Mouse (Mus musculus) intestine, embryonic 15.5 days (tissue): ENCODE results near the gene Mrpl30. TPM values are rescaled to one million over a fixed set of nuclear protein-coding genes. Genes with fewer than 3 reads are reported as not detected.

ENCODE experiments used
- ATAC-seq: fragments of 200-750 bp; cut with Nextera tagmentation; 2 replicates; pipeline ENCODE4 v1.8.0; 2017; ENCODE audit warnings: moderate TSS enrichment, moderate library complexity
- H3K27ac ChIP-seq: fragments of 300-500 bp; sonication (generic); 2 replicates; pipeline ENCODE4 v1.5.1; 2015; ENCODE audit warnings: mild to moderate bottlenecking, inconsistent platforms
- H3K27me3 ChIP-seq: fragments of 300-500 bp; sonication (generic); replicated peaks from 2 replicates; pipeline ENCODE4 v1.6.1; 2015; ENCODE audit warnings: inconsistent platforms
- H3K36me3 ChIP-seq: fragments of 300-500 bp; sonication (generic); 2 replicates; pipeline ENCODE4 v1.6.1; 2015; ENCODE audit warnings: inconsistent platforms
- H3K4me1 ChIP-seq: fragments of 300-500 bp; sonication (generic); replicated peaks from 2 replicates; pipeline ENCODE4 v1.6.1; 2015; ENCODE audit warnings: inconsistent platforms
- H3K4me2 ChIP-seq: fragments of 300-500 bp; sonication (generic); replicated peaks from 2 replicates; pipeline ENCODE4 v1.6.1; 2015; ENCODE audit warnings: mild to moderate bottlenecking, inconsistent platforms
- H3K4me3 ChIP-seq: fragments of 300-500 bp; sonication (generic); replicated peaks from 2 replicates; pipeline ENCODE4 v1.5.1; 2015; ENCODE audit warnings: inconsistent platforms
- H3K9ac ChIP-seq: fragments of 300-500 bp; sonication (generic); 2 replicates; pipeline ENCODE4 v1.6.1; 2015; ENCODE audit warnings: inconsistent platforms
- H3K9me3 ChIP-seq: fragments of 300-500 bp; sonication (generic); 2 replicates; pipeline ENCODE4 v1.6.1; 2016; ENCODE audit warnings: inconsistent platforms
- WGBS: fragments of 180-500 bp; shearing (Covaris S2); methylation state at CpG from one replicate; pipeline ENCODE4 v1.1.7; 2015; 5-methylcytosine and 5-hydroxymethylcytosine counted together
- polyA plus RNA-seq: library from polyadenylated mRNA; unstranded; fragments of >200 nt; fragmentation: Nextera tagmentation; extraction: Ambion mirVana; gene quantifications from 2 replicates; pipeline ENCODE4 v1.2.1, GENCODE M21; 2015

The Mrpl30 gene
- polyA plus RNA-seq = 255 and 258 TPM in 2 replicates

GRCm38 (mm10) chr1:37890025-37890652, at the start of gene Mrpl30, which contains the start of gene Mitd1:
TSS of gene Mrpl30 (plus strand) at chr1:37890477.
TSS of gene Mitd1 (minus strand) at chr1:37890411.
- WGBS = under 1% methylated on average over 40 of the region's 41 CpGs
- peak within 1 kb of the TSS; percentile 72 for H3K4me3 ChIP-seq
- H3K4me1 ChIP-seq = peaks cover 11% of the 10 kb centered on the region
- no peaks in the 10 kb centered on the region for H3K9me3 ChIP-seq
- peak within 1 kb of the TSS; percentile 66 for H3K9ac ChIP-seq
- H3K27ac ChIP-seq = peak within 1 kb of the TSS; percentile 86
- peaks cover 6% of the 10 kb centered on the region; the same call in 1 of the 2 replicates for H3K36me3 ChIP-seq
- ATAC-seq = peak; percentile 93
- H3K27me3 ChIP-seq = no peaks in the 10 kb centered on the region
- peak within 1 kb of the TSS; percentile 68 for H3K4me2 ChIP-seq

- peak; percentile 84 for ATAC-seq
- no peaks in the 10 kb centered on the region for H3K4me1 ChIP-seq
- H3K27ac ChIP-seq = no peak overlapping the region
- H3K9me3 ChIP-seq = no peaks in the 10 kb centered on the region
- WGBS = 69% methylated on average over 8 of the region's 8 CpGs
- H3K4me2 ChIP-seq = no peak overlapping the region
- no peaks in the 10 kb centered on the region for H3K27me3 ChIP-seq
- H3K36me3 ChIP-seq = no peaks in the 10 kb centered on the region
- no peak overlapping the region for H3K9ac ChIP-seq
- H3K4me3 ChIP-seq = no peak overlapping the region
Observed at GRCm38 (mm10) chr1:37846878-37847277, 43.4 kb upstream of the Mrpl30 start.

GRCm38 (mm10) chr1:37850696-37851095, 39.6 kb upstream of the Mrpl30 start:
- Histone ChIP-seq H3K27ac (no peak overlapping the region), H3K4me1 (no peaks in the 10 kb centered on the region), H3K9me3 (no peaks in the 10 kb centered on the region), H3K27me3 (no peaks in the 10 kb centered on the region), H3K4me3 (no peak overlapping the region), H3K4me2 (no peak overlapping the region), H3K36me3 (no peaks in the 10 kb centered on the region), H3K9ac (no peak overlapping the region)
- ATAC-seq = no peak
- 59% methylated on average over 2 of the region's 2 CpGs for WGBS

- Histone ChIP-seq H3K4me1 (no peaks in the 10 kb centered on the region), H3K27ac (peak overlapping the region; percentile 89), H3K36me3 (no peaks in the 10 kb centered on the region), H3K4me3 (peak overlapping the region; percentile 68), H3K9ac (peak overlapping the region; percentile 68), H3K27me3 (no peaks in the 10 kb centered on the region), H3K4me2 (peak overlapping the region; percentile 83), H3K9me3 (no peaks in the 10 kb centered on the region)
- WGBS = under 1% methylated on average over 88 of the region's 90 CpGs
- ATAC-seq = peak; percentile 99
Observed at GRCm38 (mm10) chr1:37864511-37865400, 25.5 kb upstream of the Mrpl30 start.

GRCm38 (mm10) chr1:37865401-37866215, 24.7 kb upstream of the Mrpl30 start:
- Histone ChIP-seq H3K9me3 (no peaks in the 10 kb centered on the region), H3K4me3 (peak overlapping the region; percentile 68), H3K9ac (peak overlapping the region; percentile 67), H3K4me1 (no peaks in the 10 kb centered on the region), H3K27me3 (no peaks in the 10 kb centered on the region), H3K27ac (peak overlapping the region; percentile 89), H3K4me2 (peak overlapping the region; percentile 83), H3K36me3 (no peaks in the 10 kb centered on the region)
- 10% methylated on average over 23 of the region's 23 CpGs for WGBS
- ATAC-seq = no peak

GRCm38 (mm10) chr1:37866286-37866685, 24.0 kb upstream of the Mrpl30 start, which contains the start of gene Tsga10:
TSS of gene Tsga10 (minus strand) at chr1:37866429.
- ATAC-seq = no peak
- Histone ChIP-seq H3K27ac (peak within 1 kb of the TSS; percentile 89), H3K9me3 (no peaks in the 10 kb centered on the region), H3K4me3 (peak within 1 kb of the TSS; percentile 68), H3K4me2 (peak within 1 kb of the TSS; percentile 83), H3K9ac (peak within 1 kb of the TSS; percentile 67), H3K4me1 (no peaks in the 10 kb centered on the region), H3K36me3 (no peaks in the 10 kb centered on the region), H3K27me3 (no peaks in the 10 kb centered on the region)
- 81% methylated on average over 6 of the region's 6 CpGs for WGBS

- WGBS = 79% methylated on average over 1 of the region's 1 CpGs
- Histone ChIP-seq H3K9me3 (no peaks in the 10 kb centered on the region), H3K36me3 (no peaks in the 10 kb centered on the region), H3K4me1 (peaks cover 3% of the 10 kb centered on the region; the same call in 1 of the 2 replicates), H3K9ac (no peak overlapping the region), H3K4me2 (no peak overlapping the region), H3K27ac (no peak overlapping the region), H3K4me3 (no peak overlapping the region), H3K27me3 (no peaks in the 10 kb centered on the region)
- no peak for ATAC-seq
Observed at GRCm38 (mm10) chr1:37867056-37867455, 23.2 kb upstream of the Mrpl30 start.

- no peak overlapping the region for H3K9ac ChIP-seq
- H3K4me3 ChIP-seq = no peak overlapping the region
- H3K4me1 ChIP-seq = peaks cover 3% of the 10 kb centered on the region; the same call in 1 of the 2 replicates
- 70% methylated on average over 10 of the region's 10 CpGs for WGBS
- no peak overlapping the region for H3K27ac ChIP-seq
- H3K36me3 ChIP-seq = no peaks in the 10 kb centered on the region
- no peak for ATAC-seq
- no peaks in the 10 kb centered on the region for H3K9me3 ChIP-seq
- no peak overlapping the region for H3K4me2 ChIP-seq
- H3K27me3 ChIP-seq = no peaks in the 10 kb centered on the region
Observed at GRCm38 (mm10) chr1:37867684-37868322, 22.5 kb upstream of the Mrpl30 start.

GRCm38 (mm10) chr1:37868640-37869039, 21.6 kb upstream of the Mrpl30 start:
- ATAC-seq = no peak
- Histone ChIP-seq H3K4me2 (no peak overlapping the region), H3K4me1 (peaks cover 3% of the 10 kb centered on the region; the same call in 1 of the 2 replicates), H3K36me3 (no peaks in the 10 kb centered on the region), H3K27me3 (no peaks in the 10 kb centered on the region), H3K4me3 (no peak overlapping the region), H3K9me3 (no peaks in the 10 kb centered on the region), H3K27ac (no peak overlapping the region), H3K9ac (no peak overlapping the region)
- 70% methylated on average over 10 of the region's 10 CpGs for WGBS

GRCm38 (mm10) chr1:37869362-37869761, 20.9 kb upstream of the Mrpl30 start:
- H3K4me2 ChIP-seq = no peak overlapping the region
- WGBS = 55% methylated on average over 2 of the region's 2 CpGs
- no peak for ATAC-seq
- no peaks in the 10 kb centered on the region for H3K9me3 ChIP-seq
- H3K4me1 ChIP-seq = peaks cover 3% of the 10 kb centered on the region; the same call in 1 of the 2 replicates
- no peak overlapping the region for H3K9ac ChIP-seq
- no peaks in the 10 kb centered on the region for H3K27me3 ChIP-seq
- H3K36me3 ChIP-seq = no peaks in the 10 kb centered on the region
- H3K4me3 ChIP-seq = no peak overlapping the region
- no peak overlapping the region for H3K27ac ChIP-seq

- peaks cover 17% of the 10 kb centered on the region for H3K36me3 ChIP-seq
- H3K4me1 ChIP-seq = peaks cover 3% of the 10 kb centered on the region; the same call in 1 of the 2 replicates
- no peaks in the 10 kb centered on the region for H3K27me3 ChIP-seq
- H3K4me2 ChIP-seq = peak within 1 kb of the TSS; percentile 60
- peak within 1 kb of the TSS; percentile 52 for H3K4me3 ChIP-seq
- H3K9ac ChIP-seq = peak within 1 kb of the TSS; percentile 29
- H3K9me3 ChIP-seq = no peaks in the 10 kb centered on the region
- H3K27ac ChIP-seq = peak within 1 kb of the TSS; percentile 71
- peak; percentile 77 for ATAC-seq
- WGBS = 9% methylated on average over 7 of the region's 7 CpGs
Observed at GRCm38 (mm10) chr1:37871704-37872103, 18.6 kb upstream of the Mrpl30 start, which contains the start of gene Lipt1. TSS of gene Lipt1 (plus strand) at chr1:37871738.
